Mouse (Mus musculus): ENCODE measurements around the gene Gjb1. TPM values are rescaled to one million over a fixed set of nuclear protein-coding genes. Genes with fewer than 3 reads are reported as not detected.

Gjb1 gene
- total RNA-seq (2012; rRNA removed) = not detected in 2 replicates
- polyA plus RNA-seq (2012; ENCODE audit: insufficient read depth in 1 of 2, insufficient read length in 2 of 2, low read depth in 1 of 2, low replicate concordance in 2 of 2, missing spikeins in 1 of 2) = not detected

- TF ChIP-seq MYB (IDR thresholded peaks at IDR 0.05; ENCODE audit: low read depth, low read length) = no peak
- no peak for TF ChIP-seq RCOR1 (IDR thresholded peaks at IDR 0.05; ENCODE audit: low read depth, low read length)
- TF ChIP-seq E2F4 (IDR thresholded peaks at IDR 0.05; ENCODE audit: borderline replicate concordance, low read depth, low read length) = no peak
- no peak for TF ChIP-seq TAL1 (IDR thresholded peaks at IDR 0.05; ENCODE audit: low read length)
- no peak for TF ChIP-seq GABPA (IDR thresholded peaks at IDR 0.05; ENCODE audit: low read depth, low read length)
- TF ChIP-seq HCFC1 (IDR thresholded peaks at IDR 0.05; ENCODE audit: low read depth, low read length) = no peak
- no peak for TF ChIP-seq MXI1 (IDR thresholded peaks at IDR 0.05; ENCODE audit: low read depth, low read length)
- no peak for TF ChIP-seq NRF1 (IDR thresholded peaks at IDR 0.05; ENCODE audit: insufficient read depth, low read depth, low read length, poor library complexity, severe bottlenecking)
- no peak for TF ChIP-seq SMC3 (IDR thresholded peaks at IDR 0.05; ENCODE audit: low read depth, low read length)
- no peak for TF ChIP-seq MAX (IDR thresholded peaks at IDR 0.05; ENCODE audit: low read length)
- TF ChIP-seq POLR2AphosphoS2 (IDR thresholded peaks at IDR 0.05; ENCODE audit: low read length) = no peak
- TF ChIP-seq MYC (IDR thresholded peaks at IDR 0.05; ENCODE audit: low read depth, low read length) = no peak
- TF ChIP-seq POLR2AphosphoS5 (IDR thresholded peaks at IDR 0.05; ENCODE audit: borderline replicate concordance, low read depth, low read length) = no peak
- TF ChIP-seq ZC3H11A (IDR thresholded peaks at IDR 0.05; ENCODE audit: low read depth, low read length) = no peak
- no peak for TF ChIP-seq UBTF (IDR thresholded peaks at IDR 0.05; ENCODE audit: borderline replicate concordance, insufficient read depth, low read depth, low read length)
- no peak for TF ChIP-seq EP300 (IDR thresholded peaks at IDR 0.05; ENCODE audit: low read depth in 1 of 2, low read length in 2 of 2)
- TF ChIP-seq ZKSCAN1 (IDR thresholded peaks at IDR 0.05; ENCODE audit: low read depth, low read length) = no peak
- Histone ChIP-seq H3K4me1 (ENCODE audit: control insufficient read depth in 1 of 2, insufficient read depth in 2 of 2, low read length in 2 of 2) (no peaks in the 10 kb centered on the region), H3K9me3 (replicated peaks; ENCODE audit: insufficient read depth, low read length) (no peaks in the 10 kb centered on the region), H3K9ac (ENCODE audit: control insufficient read depth, low read depth, low read length, poor library complexity, severe bottlenecking) (no peak within 1 kb of the TSS), H3K4me3 (ENCODE audit: control insufficient read depth in 1 of 2, insufficient read depth in 1 of 2, low read depth in 2 of 2, low read length in 2 of 2) (no peak within 1 kb of the TSS), H3K27ac (ENCODE audit: control insufficient read depth, low read depth, low read length) (no peak within 1 kb of the TSS), H3K36me3 (ENCODE audit: control insufficient read depth in 1 of 2, insufficient read depth in 2 of 2, low read length in 2 of 2) (no peaks in the 10 kb centered on the region), H3K79me2 (ENCODE audit: control insufficient read depth, insufficient read depth, low read length, poor library complexity) (no peaks in the 10 kb centered on the region), H3K27me3 (ENCODE audit: control insufficient read depth in 1 of 2, insufficient read depth in 2 of 2, low read length in 2 of 2) (no peaks in the 10 kb centered on the region)
- no peak for DNase-seq (ENCODE audit: low read depth, low spot score)
Measured at GRCm38 (mm10) chrX:101376190-101376968, at the start of gene Gjb1. Gene Gjb1, plus strand, starts transcription at chrX:101376378.

GRCm38 (mm10) chrX:101329372-101330028 lies 46.7 kb upstream of the Gjb1 start:
- H3K27me3 ChIP-seq (ENCODE audit: control insufficient read depth in 1 of 2, insufficient read depth in 2 of 2, low read length in 2 of 2) = no peaks in the 10 kb centered on the region
- no peak overlapping the region for H3K27ac ChIP-seq (ENCODE audit: control insufficient read depth, low read depth, low read length)
- H3K4me1 ChIP-seq (ENCODE audit: control insufficient read depth in 1 of 2, insufficient read depth in 2 of 2, low read length in 2 of 2) = peaks cover 0 to 15% of the 10 kb centered on the region in 2 experiments; a peak in 2 of 4 replicates
- H3K36me3 ChIP-seq (ENCODE audit: control insufficient read depth in 1 of 2, insufficient read depth in 2 of 2, low read length in 2 of 2) = peaks cover 0 to 4% of the 10 kb centered on the region in 2 experiments; a peak in 2 of 4 replicates
- peak; percentile 67 for DNase-seq (ENCODE audit: low read depth, low spot score)
- TF ChIP-seq TCF12 (IDR thresholded peaks at IDR 0.05; ENCODE audit: low read depth, low read length) (no peak), MXI1 (IDR thresholded peaks at IDR 0.05; ENCODE audit: low read depth, low read length) (0 out of 2 replicates have a peak, but pooled peaks have one; percentile 26), RAD21 (IDR thresholded peaks at IDR 0.05; ENCODE audit: low read depth, low read length) (peak; percentile 91), CTCF (IDR thresholded peaks at IDR 0.05 in 2 of 3, conservative IDR thresholded peaks at IDR 0.05 in 1 of 3; ENCODE audit: control insufficient read depth in 1 of 3, insufficient read depth in 1 of 3, low read depth in 2 of 3, low read length in 3 of 3, poor library complexity in 1 of 3, severe bottlenecking in 1 of 3) (peak; percentile 59 to 86 (median 69)), BHLHE40 (IDR thresholded peaks at IDR 0.05; ENCODE audit: borderline replicate concordance, low read depth, low read length) (peak; percentile 41; the same call in 1 of the 2 replicates), ZKSCAN1 (IDR thresholded peaks at IDR 0.05; ENCODE audit: low read depth, low read length) (no peak), JUND (IDR thresholded peaks at IDR 0.05; ENCODE audit: low read depth, low read length) (0 out of 2 replicates have a peak, but pooled peaks have one; percentile 44), SIN3A (IDR thresholded peaks at IDR 0.05; ENCODE audit: low read length) (peak; percentile 46; the same call in 1 of the 2 replicates), ZC3H11A (IDR thresholded peaks at IDR 0.05; ENCODE audit: low read depth, low read length) (peak; percentile 90), SMC3 (IDR thresholded peaks at IDR 0.05; ENCODE audit: low read depth, low read length) (peak; percentile 95), ZNF384 (IDR thresholded peaks at IDR 0.05; ENCODE audit: low read depth, low read length) (0 out of 2 replicates have a peak, but pooled peaks have one; percentile 33), USF2 (IDR thresholded peaks at IDR 0.05; ENCODE audit: borderline replicate concordance in 1 of 2, insufficient read depth in 1 of 2, low read depth in 1 of 2, low read length in 2 of 2) (no peak)
- H3K9me3 ChIP-seq (replicated peaks; ENCODE audit: insufficient read depth, low read length) = no peaks in the 10 kb centered on the region
- peak overlapping the region; percentile 43 for H3K9ac ChIP-seq (ENCODE audit: control insufficient read depth, low read depth, low read length, poor library complexity, severe bottlenecking)
- H3K79me2 ChIP-seq (ENCODE audit: control insufficient read depth, insufficient read depth, low read length, poor library complexity) = peaks cover 3% of the 10 kb centered on the region; the same call in 1 of the 2 replicates
- peak overlapping the region; percentile 12 to 51; a peak in 2 of 4 replicates for H3K4me3 ChIP-seq (ENCODE audit: control insufficient read depth in 1 of 2, insufficient read depth in 1 of 2, low read depth in 2 of 2, low read length in 2 of 2)
